Mouse (Mus musculus) CH12.LX (cell line): ENCODE results near the gene 1700092M07Rik. TPM values are rescaled to one million over a fixed set of nuclear protein-coding genes. Genes with fewer than 3 reads are reported as not detected.
"Not testable (repeated sequence)": the region's sequence is repeated elsewhere in the genome, so short reads cannot be mapped to it uniquely, and the experiment has no call there.

ENCODE experiments used
- DNase-seq: peaks from one replicate; pipeline ENCODE4 v3.0.0-alpha.2; 2013; ENCODE audit errors: extremely low read depth
- H3K27ac ChIP-seq: 2 replicates; pipeline ENCODE4 v1.5.1; 2012; ENCODE audit warnings: low read depth, mild to moderate bottlenecking, control low read depth, moderate library complexity; ENCODE audit not compliant: insufficient read depth
- H3K27me3 ChIP-seq: replicated peaks from 2 replicates; pipeline ENCODE3; 2012; ENCODE audit warnings: inconsistent platforms
- H3K36me3 ChIP-seq, 2 experiments: replicated peaks in 1 of 2; 2 replicates each; pipeline versions ENCODE3 to v1.6.1; 2012; ENCODE audit warnings: inconsistent platforms in 1 of 2, low read length in 1 of 2, mild to moderate bottlenecking in 1 of 2, mixed read lengths in 1 of 2, moderate library complexity in 1 of 2; ENCODE audit not compliant: control insufficient read depth in 1 of 2, insufficient read depth in 1 of 2
- H3K4me1 ChIP-seq, 2 experiments: 2 replicates each; pipeline ENCODE4 v1.6.1; 2012; ENCODE audit warnings: inconsistent platforms in 1 of 2, moderate library complexity in 1 of 2; ENCODE audit not compliant: insufficient read depth in 2 of 2, control insufficient read depth in 1 of 2
- H3K4me2 ChIP-seq: 2 replicates; pipeline ENCODE4 v1.6.1; 2012; ENCODE audit warnings: low read depth, mild to moderate bottlenecking, control low read depth; ENCODE audit not compliant: poor library complexity, insufficient read depth, severe bottlenecking
- H3K4me3 ChIP-seq, 3 experiments: fragments of 150-350 bp in 1 of 3; sonication (generic) in 1 of 3; replicated peaks in 1 of 3; 2 replicates each; pipeline versions ENCODE3 to v1.5.1; 2011 to 2012; ENCODE audit warnings: low read depth in 2 of 3, low read length in 2 of 3, mild to moderate bottlenecking in 2 of 3, moderate library complexity in 2 of 3, control low read depth in 1 of 3, improper control_type of control experiment in 1 of 3, inconsistent platforms in 1 of 3, mixed read lengths in 1 of 3; ENCODE audit not compliant: poor library complexity in 1 of 3
- H3K79me2 ChIP-seq: replicated peaks from 2 replicates; pipeline ENCODE4 v1.6.1; 2012; ENCODE audit warnings: mild to moderate bottlenecking, moderate library complexity; ENCODE audit not compliant: control insufficient read depth, poor library complexity, insufficient read depth, severe bottlenecking; ENCODE audit errors: extremely low read depth
- H3K9ac ChIP-seq: 2 replicates; pipeline ENCODE4 v1.6.1; 2012; ENCODE audit warnings: low read depth, mild to moderate bottlenecking, control low read depth, moderate library complexity; ENCODE audit not compliant: insufficient read depth
- H3K9me3 ChIP-seq: replicated peaks from 2 replicates; pipeline ENCODE3; 2012; ENCODE audit warnings: low read length, inconsistent platforms, mixed read lengths
- CHD2 ChIP-seq: IDR thresholded peaks from 2 replicates; pipeline ENCODE4 v1.6.1; 2011; ENCODE audit warnings: low read length, improper control_type of control experiment
- CTCF ChIP-seq, 2 experiments: IDR thresholded peaks in 1 of 2; conservative IDR thresholded peaks in 1 of 2; 2 replicates each; pipeline ENCODE4 v1.5.1; 2011 to 2012; ENCODE audit warnings: low read depth in 2 of 2, low read length in 2 of 2, improper control_type of control experiment in 1 of 2, inconsistent platforms in 1 of 2, mild to moderate bottlenecking in 1 of 2, moderate library complexity in 1 of 2
- E2F4 ChIP-seq: IDR thresholded peaks from 2 replicates; pipeline ENCODE4 v1.6.1; 2011; ENCODE audit warnings: low read depth, low read length, improper control_type of control experiment; ENCODE audit not compliant: insufficient replicate concordance
- MAFK ChIP-seq: IDR thresholded peaks from 2 replicates; pipeline ENCODE4 v1.6.1; 2011; ENCODE audit warnings: low read length, improper control_type of control experiment; ENCODE audit not compliant: insufficient replicate concordance
- MXI1 ChIP-seq: IDR thresholded peaks from 2 replicates; pipeline ENCODE4 v1.6.1; 2011; ENCODE audit warnings: mild to moderate bottlenecking, low read depth, low read length, improper control_type of control experiment
- MYC ChIP-seq: IDR thresholded peaks from 2 replicates; pipeline ENCODE4 v1.6.1; 2011; ENCODE audit warnings: low read depth, mild to moderate bottlenecking, improper control_type of control experiment, low read length
- NRF1 ChIP-seq: IDR thresholded peaks from 2 replicates; pipeline ENCODE4 v1.6.1; 2014; ENCODE audit warnings: low read depth, mild to moderate bottlenecking, inconsistent platforms, low read length, improper control_type of control experiment, moderate library complexity
- POLR2A ChIP-seq: IDR thresholded peaks from 2 replicates; pipeline ENCODE4 v1.6.1; 2011; ENCODE audit warnings: low read depth, mild to moderate bottlenecking, improper control_type of control experiment, low read length
- RAD21 ChIP-seq: IDR thresholded peaks from 2 replicates; pipeline ENCODE4 v1.6.1; 2011; ENCODE audit warnings: low read depth, mild to moderate bottlenecking, low read length, improper control_type of control experiment, moderate library complexity
- SMC3 ChIP-seq: IDR thresholded peaks from 2 replicates; pipeline ENCODE4 v1.6.1; 2011; ENCODE audit warnings: low read depth, low read length, improper control_type of control experiment
- USF1 ChIP-seq: IDR thresholded peaks from 2 replicates; pipeline ENCODE4 v1.6.1; 2014; ENCODE audit warnings: low read depth, mild to moderate bottlenecking, inconsistent platforms, low read length, improper control_type of control experiment
- ZNF384 ChIP-seq: IDR thresholded peaks from 2 replicates; pipeline ENCODE4 v1.6.1; 2012; ENCODE audit warnings: low read depth, low read length, improper control_type of control experiment, inconsistent platforms
- dilution Hi-C: fragments of 300-500 bp; cut with MboI; formaldehyde crosslinking; loops from 2 replicates; pipeline ENCODE4 v1.14.3; 2020; ENCODE audit warnings: low sequenced_read_pairs; ENCODE audit not compliant: extremely low pct_unique_long_range_greater_than_20kb, extremely low pct_ligation_motif_present
- in situ Hi-C: fragments of 300-500 bp; cut with MboI; formaldehyde crosslinking; loops from 3 replicates; pipeline ENCODE4 v1.14.3; 2019; ENCODE audit warnings: low sequenced_read_pairs, low pct_ligation_motif_present, low pct_unique_long_range_greater_than_20kb, mixed read lengths
- polyA plus RNA-seq: library from polyadenylated mRNA; unstranded; fragments of >175 nt; gene quantifications from 2 replicates; pipeline ENCODE4 v1.2.1, GENCODE M21; 2012; ENCODE audit warnings: low read depth; ENCODE audit not compliant: insufficient read length
- total RNA-seq, 2 experiments: library from RNA; depleted of rRNA; stranded (reverse); fragments of 300-350 nt in 1 of 2; fragments of >200 nt in 1 of 2; gene quantifications; 2 replicates each; pipeline ENCODE4 v1.2.3; 2012 to 2014

1700092M07Rik gene
- total and polyA plus RNA-seq, 3 experiments, result 1.0 to 3.8 (median 3.1) TPM

DNA sequence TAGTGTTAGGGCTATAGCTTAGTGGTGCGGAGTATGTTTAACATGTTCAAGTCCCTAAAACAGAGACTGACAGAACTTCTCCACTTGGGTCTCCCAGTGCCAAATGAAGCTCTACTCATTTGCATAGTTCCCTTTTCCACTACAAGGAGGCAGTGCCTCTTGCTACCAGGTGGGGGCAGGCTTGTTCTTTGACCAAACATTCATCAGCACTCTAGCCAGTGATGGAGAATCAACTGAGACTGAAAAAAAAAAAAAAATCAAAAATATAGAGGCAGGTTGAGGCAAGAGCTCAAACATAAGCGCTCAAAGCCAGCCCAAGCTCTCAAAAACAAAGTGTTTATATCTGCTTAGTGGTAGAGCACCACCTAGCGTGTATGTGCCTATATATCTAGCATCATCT, 22.2 kb upstream of the 1700092M07Rik start:
- dilution Hi-C loops (no loop called here), in situ Hi-C loops (no loop called here)
- no peak overlapping the region for H3K9ac ChIP-seq
- H3K27ac ChIP-seq, result no peak overlapping the region
- peak overlapping the region in 1 of 3 experiments; percentile 28 for H3K4me3 ChIP-seq
- peaks cover 0 to 56% of the 10 kb centered on the region in 2 experiments; a peak in 2 of 4 replicates for H3K4me1 ChIP-seq
- peaks cover 13% of the 10 kb centered on the region for H3K79me2 ChIP-seq
- DNase-seq, result peak; percentile 88
- no peak overlapping the region for H3K4me2 ChIP-seq
- H3K36me3 ChIP-seq, result no peaks in the 10 kb centered on the region
- no peaks in the 10 kb centered on the region for H3K9me3 ChIP-seq
- no peaks in the 10 kb centered on the region for H3K27me3 ChIP-seq
- TF ChIP-seq RAD21, result peak; percentile 64
- TF ChIP-seq MAFK, result 0 out of 2 replicates have a peak, but pooled peaks have one; percentile 3
- peak; percentile 93 for TF ChIP-seq ZNF384
- peak; percentile 37 for TF ChIP-seq SMC3
- no peak for TF ChIP-seq E2F4
- TF ChIP-seq CTCF (conservative IDR thresholded peaks at IDR 0.05 in 1 of 2, IDR thresholded peaks at IDR 0.05 in 1 of 2; ENCODE audit: low read depth in 2 of 2, low read length in 2 of 2), result peak; percentile 78 to 98
- TF ChIP-seq POLR2A, result no peak
- TF ChIP-seq CHD2, result no peak
- no peak for TF ChIP-seq USF1
- TF ChIP-seq MXI1, result no peak

DNA sequence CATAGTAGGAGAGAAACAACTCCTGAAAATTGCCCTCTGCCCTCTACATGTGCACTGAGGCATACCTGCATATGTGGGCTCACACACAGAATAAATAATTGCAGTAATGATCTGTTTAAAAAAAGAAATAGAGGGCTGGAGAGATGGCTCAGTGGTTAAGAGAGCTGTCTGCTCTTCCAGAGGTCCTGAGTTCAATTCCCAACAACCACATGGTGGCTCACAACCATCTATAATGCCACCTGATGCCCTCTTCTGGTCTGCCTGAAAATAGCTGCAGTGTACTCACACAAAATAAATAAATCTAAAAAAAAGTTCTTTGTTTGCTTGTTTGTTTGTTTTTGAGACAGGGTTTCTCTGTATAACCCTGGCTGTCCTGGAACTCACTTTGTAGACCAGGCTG, 21.5 kb upstream of the 1700092M07Rik start:
- H3K79me2 ChIP-seq, result peaks cover 20% of the 10 kb centered on the region
- H3K4me2 ChIP-seq, DNase-seq, H3K27ac ChIP-seq, H3K27me3 ChIP-seq, H3K36me3 ChIP-seq, H3K9me3 ChIP-seq, H3K9ac ChIP-seq, dilution Hi-C loops, in situ Hi-C loops, H3K4me3 ChIP-seq: not testable (repeated sequence)
- TF ChIP-seq MYC, result 0 out of 2 replicates have a peak, but pooled peaks have one; percentile 57
- TF ChIP-seq CTCF (conservative IDR thresholded peaks at IDR 0.05 in 1 of 2, IDR thresholded peaks at IDR 0.05 in 1 of 2; ENCODE audit: low read depth in 2 of 2, low read length in 2 of 2), result peak in 1 of 2 experiments; percentile 62; a peak in 2 of 4 replicates
- H3K4me1 ChIP-seq, result peaks cover 0 to 56% of the 10 kb centered on the region in 2 experiments; a peak in 2 of 4 replicates

DNA sequence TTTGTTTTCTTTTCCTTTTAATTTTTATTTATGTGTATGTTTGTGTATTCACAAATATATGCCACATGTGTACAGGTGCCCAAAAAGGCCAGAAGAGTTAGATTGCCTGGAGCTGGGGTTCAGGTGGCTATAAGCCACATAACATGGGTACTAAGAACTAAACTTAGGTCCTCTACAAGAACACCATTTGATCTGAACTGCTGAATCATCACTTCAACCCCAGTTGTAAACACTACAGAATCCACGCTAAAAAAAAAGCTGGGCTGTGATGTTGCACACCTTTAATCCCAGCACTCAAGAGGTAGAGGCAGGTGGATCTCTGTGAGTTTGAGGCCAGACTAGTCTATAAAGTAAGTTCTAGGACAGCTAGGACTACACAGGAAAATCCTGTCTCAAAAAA, 19.1 kb upstream of the 1700092M07Rik start:
- Histone ChIP-seq H3K9ac (peak overlapping the region; percentile 69; the same call in 1 of the 2 replicates), H3K36me3 (peaks cover 22 to 26% of the 10 kb centered on the region in 2 experiments), H3K4me1 (peaks cover 0 to 42% of the 10 kb centered on the region in 2 experiments; a peak in 2 of 4 replicates), H3K4me3 (no peak overlapping the region), H3K79me2 (peaks cover 40% of the 10 kb centered on the region), H3K27me3 (no peaks in the 10 kb centered on the region), H3K27ac (no peak overlapping the region), H3K4me2 (peak overlapping the region; percentile 25; the same call in 1 of the 2 replicates), H3K9me3 (no peaks in the 10 kb centered on the region)
- in situ Hi-C loops, result no loop called here
- TF ChIP-seq USF1 (no peak), MXI1 (0 out of 2 replicates have a peak, but pooled peaks have one; percentile 10), NRF1 (no peak), MYC (no peak), POLR2A (no peak), MAFK (peak; percentile 91)
- no peak for DNase-seq
- dilution Hi-C loops, result no loop called here
